In the genomic region with DNA sequence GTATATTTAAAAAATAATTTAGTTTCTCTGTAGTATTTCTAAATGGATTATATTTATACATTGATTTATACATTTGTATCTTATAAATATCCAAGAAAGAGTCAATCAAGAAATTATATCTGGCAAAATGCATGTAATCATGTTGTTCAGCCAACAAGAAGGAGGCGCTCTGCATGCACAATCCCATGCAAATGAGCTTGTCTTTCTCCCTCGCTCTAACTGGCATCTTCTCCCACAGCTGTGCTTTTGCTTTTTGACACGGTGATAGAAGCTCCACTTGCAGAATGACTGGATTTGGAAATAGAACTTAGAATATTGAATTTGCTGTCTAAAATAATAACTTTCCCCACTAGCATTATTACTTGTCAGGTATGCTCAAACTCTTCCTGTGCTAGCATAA, we compare ENCODE assay signal across 18 mouse cellular contexts.
"Had no signal": no experiment of that assay in that cellular context is flagged by ENCODE, and none has a peak within 500 bp of the region (broad histone marks: within the 10 kb centered on the region; RNA-seq: fewer than 3 reads in every experiment).

No protein-coding gene starts in this region.

- H3K27ac ChIP-seq: lung, embryonic 15.5 days; macrophage; midbrain, embryonic 13.5 days; midbrain, embryonic 15.5 days; neural tube, embryonic 12.5 days; stomach, embryonic 15.5 days; stomach, postnatal 0 days had no signal

- H3K36me3 ChIP-seq: lung, embryonic 15.5 days; midbrain, embryonic 13.5 days; midbrain, embryonic 15.5 days; neural tube, embryonic 12.5 days; stomach, embryonic 15.5 days had no signal

- ATAC-seq: liver, postnatal 0 days; lung, postnatal 0 days; midbrain, embryonic 13.5 days; midbrain, embryonic 15.5 days had no signal

- H3K9ac ChIP-seq: liver, postnatal 0 days; lung, embryonic 15.5 days; midbrain, embryonic 13.5 days; midbrain, embryonic 15.5 days; neural tube, embryonic 12.5 days; stomach, embryonic 15.5 days had no signal

- H3K9me3 ChIP-seq: lung, embryonic 15.5 days; megakaryocyte, embryonic 14.5 days; midbrain, embryonic 13.5 days; midbrain, embryonic 15.5 days; neural tube, embryonic 12.5 days; stomach, embryonic 15.5 days had no signal

- H3K4me1 ChIP-seq: lung, embryonic 15.5 days; megakaryocyte, embryonic 14.5 days; midbrain, embryonic 13.5 days; midbrain, embryonic 15.5 days; neural tube, embryonic 12.5 days; stomach, embryonic 15.5 days had no signal

- DNase-seq: liver, postnatal 0 days; lung, adult 2 months; lung, postnatal 14 days; lung, postnatal 36 days; right cerebral cortex, postnatal 14 days; thymus, adult 2 months; thymus, postnatal 25 days; thymus, postnatal 4 days had no signal

- H3K4me3 ChIP-seq: lung, embryonic 15.5 days; megakaryocyte, embryonic 14.5 days; midbrain, embryonic 13.5 days; midbrain, embryonic 15.5 days; neural tube, embryonic 12.5 days; stomach, embryonic 15.5 days had no signal

- H3K27me3 ChIP-seq: lung, embryonic 15.5 days; megakaryocyte, embryonic 14.5 days; midbrain, embryonic 13.5 days; midbrain, embryonic 15.5 days; neural tube, embryonic 12.5 days; stomach, embryonic 15.5 days had no signal

- H3K4me2 ChIP-seq: lung, embryonic 15.5 days; midbrain, embryonic 11.5 days; midbrain, embryonic 13.5 days; midbrain, embryonic 15.5 days; neural tube, embryonic 12.5 days; stomach, embryonic 15.5 days had no signal
